Mouse (Mus musculus): ENCODE results near the gene Gm10229. TPM values are rescaled to one million over a fixed set of nuclear protein-coding genes. Genes with fewer than 3 reads are reported as not detected.
"Not testable (repeated sequence)": the region's sequence is repeated elsewhere in the genome, so short reads cannot be mapped to it uniquely, and the experiment has no call there.

The Gm10229 gene
- not detected for total RNA-seq (2021)
- long read RNA-seq, experiment 1: 0 reads
- long read RNA-seq, experiment 2: 0 reads

- DNase-seq: not testable (repeated sequence)
Observed at GRCm38 (mm10) chr16:89014984-89015383, at the start of gene Gm10229. Gene Gm10229, plus strand, starts transcription at chr16:89015284.

- no peak for DNase-seq
Observed at GRCm38 (mm10) chr16:89010659-89011058, 4.4 kb upstream of the Gm10229 start, which contains the start of gene Krtap22-2. Gene Krtap22-2, minus strand, starts transcription at chr16:89010759.

GRCm38 (mm10) chr16:89013973-89014372 lies 1.1 kb upstream of the Gm10229 start:
- DNase-seq: no peak

GRCm38 (mm10) chr16:89031399-89031798 lies 16.3 kb downstream of the Gm10229 start, which contains the start of gene Krtap6-1:
Gene Krtap6-1, plus strand, starts transcription at chr16:89031699.
- not testable (repeated sequence) for DNase-seq

DNA sequence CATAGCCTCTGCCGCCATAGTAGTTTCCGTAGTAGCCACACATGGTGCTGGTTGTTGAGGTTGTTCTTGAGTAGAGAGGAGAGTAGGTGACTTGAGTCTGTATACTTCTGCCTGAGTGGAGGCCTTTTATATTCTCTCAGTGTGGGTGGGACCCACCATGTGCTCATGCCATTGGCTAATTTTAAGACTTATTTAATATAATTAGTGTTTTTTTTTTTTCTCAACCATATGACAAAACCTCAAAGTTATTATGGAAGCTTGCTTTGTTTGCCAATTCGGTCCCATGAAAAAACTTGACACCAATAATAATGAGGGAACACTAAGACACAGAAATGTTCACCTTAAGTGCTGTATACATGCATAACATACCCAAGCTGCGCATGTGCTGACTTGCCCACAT lies 26.3 kb downstream of the Gm10229 start, which contains the start of gene Gm10228:
Gm10228 (minus strand) TSS at position 101 of the 400 bp plus-strand sequence.
- not testable (repeated sequence) for DNase-seq

DNA sequence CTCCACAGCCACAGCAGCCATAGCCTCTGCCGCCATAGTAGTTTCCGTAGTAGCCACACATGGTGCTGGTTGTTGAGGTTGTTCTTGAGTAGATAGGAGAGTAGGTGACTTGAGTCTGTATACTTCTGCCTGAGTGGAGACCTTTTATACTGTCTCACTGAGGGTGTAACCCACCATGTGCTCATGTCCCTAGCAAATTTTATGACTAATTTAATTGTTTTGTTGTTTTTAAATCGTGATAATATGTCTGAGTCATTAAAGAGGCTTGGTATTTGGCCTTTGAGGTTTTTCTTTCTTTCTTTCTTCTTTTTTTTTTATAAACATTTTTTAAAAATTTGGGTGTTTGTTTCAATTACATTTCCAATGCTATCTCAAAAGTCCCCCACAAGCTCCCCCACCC lies 32.7 kb downstream of the Gm10229 start, which contains the start of gene Krtap6-5:
Krtap6-5 (minus strand) TSS at position 101 of the 400 bp plus-strand sequence.
- no peak for DNase-seq

GRCm38 (mm10) chr16:89063902-89064301 lies 48.8 kb downstream of the Gm10229 start, which contains the start of gene 1110025L11Rik:
Gene 1110025L11Rik, minus strand, starts transcription at chr16:89064002.
- DNase-seq: not testable (repeated sequence)

Other genes starting within 250 kb of the Gm10229 start
- not detected for gene 2310057N15Rik, start 241.1 kb upstream of the Gm10229 start, total RNA-seq (2021)
- not detected for gene Gm5965, start 237.4 kb upstream of the Gm10229 start, total RNA-seq (2021)
- gene Gm20741, start 203.1 kb upstream of the Gm10229 start, total RNA-seq (2021): not detected
- not detected for gene Krtap15, start 195.1 kb upstream of the Gm10229 start, total RNA-seq (2021)
- not detected for gene Krtap14, start 189.1 kb upstream of the Gm10229 start, total RNA-seq (2021)
- not detected for gene Krtap19-1, start 145.9 kb upstream of the Gm10229 start, total RNA-seq (2021)
- gene Krtap19-2, start 141.0 kb upstream of the Gm10229 start, total RNA-seq (2021): not detected
- gene Krtap19-3, start 137.2 kb upstream of the Gm10229 start, total RNA-seq (2021): not detected
- gene Krtap19-4, start 130.2 kb upstream of the Gm10229 start, total RNA-seq (2021): not detected
- gene Krtap19-5, start 118.8 kb upstream of the Gm10229 start, total RNA-seq (2021): not detected
- not detected for gene Krtap19-9b, start 83.0 kb upstream of the Gm10229 start, total RNA-seq (2021)
- not detected for gene Krtap16-3, start 52.4 kb upstream of the Gm10229 start, total RNA-seq (2021)
- not detected for gene Krtap22-2, start 4.5 kb upstream of the Gm10229 start, total RNA-seq (2021)
- gene Krtap6-1, start 16.4 kb downstream of the Gm10229 start, total RNA-seq (2021): not detected
- gene Gm10228, start 26.2 kb downstream of the Gm10229 start, total RNA-seq (2021): not detected
- gene Krtap6-5, start 32.6 kb downstream of the Gm10229 start, total RNA-seq (2021): not detected
- not detected for gene 1110025L11Rik, start 48.7 kb downstream of the Gm10229 start, total RNA-seq (2021)
- not detected for gene Krtap6-3, start 68.7 kb downstream of the Gm10229 start, total RNA-seq (2021)
- not detected for gene Gm6358, start 125.6 kb downstream of the Gm10229 start, total RNA-seq (2021)
- gene Gm10061, start 135.8 kb downstream of the Gm10229 start, total RNA-seq (2021): not detected
- gene Gm9789, start 142.7 kb downstream of the Gm10229 start, total RNA-seq (2021): not detected
- not detected for gene Gm7735, start 154.2 kb downstream of the Gm10229 start, total RNA-seq (2021)
- not detected for gene 1110057P08Rik, start 159.5 kb downstream of the Gm10229 start, total RNA-seq (2021)
- not detected for gene Krtap20-2, start 190.6 kb downstream of the Gm10229 start, total RNA-seq (2021)

All from adrenal gland, postnatal 10 days (tissue).